Mouse (Mus musculus): ENCODE data around the gene Ggt5. TPM values are rescaled to one million over a fixed set of nuclear protein-coding genes. Genes with fewer than 3 reads are reported as not detected.

Gene Ggt5
- total RNA-seq, 2 experiments from 2014 or later: 2.3 TPM

DNA sequence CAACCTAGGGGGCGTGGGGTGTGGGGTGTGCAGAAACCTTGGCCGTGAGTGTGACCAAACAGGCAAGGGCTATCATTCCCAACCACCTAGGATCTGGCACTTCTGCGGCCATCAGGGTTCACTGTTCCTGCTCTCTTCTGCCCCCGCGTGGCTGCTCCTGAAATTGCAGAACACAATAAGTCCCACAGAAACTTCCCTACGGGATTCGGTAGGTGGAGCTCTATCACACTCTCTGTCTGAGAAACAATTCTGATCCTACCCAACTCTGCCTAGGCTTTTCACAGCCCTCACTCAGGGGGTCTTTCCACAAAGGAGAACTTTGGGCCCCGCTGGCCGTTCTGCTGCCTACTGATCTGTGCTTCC, 46.5 kb downstream of the Ggt5 start:
- peak; percentile 79 to 92 for DNase-seq (ENCODE audit: low spot score in 2 of 2)
- Histone ChIP-seq H3K4me3 (no peak overlapping the region), H3K27ac (no peak overlapping the region)
- TF ChIP-seq CTCF (conservative IDR thresholded peaks at IDR 0.05): peak; percentile 100; the same call in 1 of the 2 replicates

DNA sequence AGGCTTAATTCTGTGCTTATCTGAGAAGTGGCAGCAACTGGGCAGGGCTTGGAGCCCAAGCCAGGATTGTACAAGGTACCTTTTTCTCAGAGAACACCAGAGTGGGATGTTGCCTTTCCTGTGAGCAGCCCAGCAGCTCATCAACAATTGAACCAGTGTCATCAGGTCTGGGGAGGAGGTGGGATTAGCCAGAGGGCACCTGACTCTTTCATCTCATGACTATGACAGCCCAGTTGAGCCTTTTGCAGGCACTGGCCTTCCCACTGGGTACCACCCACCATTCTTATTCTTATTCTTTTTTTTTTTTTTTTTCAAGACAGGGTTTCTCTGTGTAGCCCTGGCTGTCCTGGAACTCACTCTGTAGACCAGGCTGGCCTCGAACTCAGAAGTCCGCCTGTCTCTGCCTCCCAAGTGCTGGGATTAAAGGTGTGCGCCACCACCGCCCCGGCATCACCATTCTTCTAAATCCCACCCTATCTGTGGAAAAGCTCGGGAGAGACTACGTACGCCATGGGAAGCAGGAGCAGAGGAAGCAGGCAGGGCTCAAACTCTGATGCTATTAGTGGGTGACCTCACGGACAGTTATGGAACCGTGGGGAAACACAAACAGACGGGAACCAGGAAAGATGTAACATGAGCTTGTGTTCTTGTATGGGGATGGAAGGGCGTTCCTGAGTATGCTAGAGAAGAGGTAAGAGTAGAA, 47.1 kb downstream of the Ggt5 start:
- H3K4me3 ChIP-seq: no peak overlapping the region
- H3K27ac ChIP-seq: no peak overlapping the region
- TF ChIP-seq CTCF (conservative IDR thresholded peaks at IDR 0.05): no peak
- no peak for DNase-seq (ENCODE audit: low spot score in 2 of 2)

DNA sequence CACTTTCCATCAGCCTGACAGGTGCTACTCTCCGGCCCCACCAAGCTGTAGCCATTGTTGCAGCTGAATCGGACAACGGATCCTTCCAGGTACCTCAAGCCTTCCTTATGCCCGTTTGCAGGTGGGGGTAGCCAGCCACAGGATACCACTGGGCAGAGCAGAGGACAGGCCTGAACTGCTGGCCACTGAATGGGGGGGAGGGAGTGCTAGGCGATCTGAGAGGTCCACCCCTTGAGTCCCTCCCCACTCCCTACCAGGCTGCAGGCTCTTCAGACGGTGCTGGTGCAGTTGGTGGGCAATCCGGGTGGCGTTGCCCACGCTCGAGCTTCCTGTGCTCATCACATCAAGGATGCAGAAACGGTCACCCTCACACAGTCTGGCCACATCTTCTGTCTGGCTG, 48.6 kb downstream of the Ggt5 start:
- Histone ChIP-seq H3K4me3 (no peak overlapping the region), H3K27ac (no peak overlapping the region)
- DNase-seq (ENCODE audit: low spot score in 2 of 2): no peak
- no peak for TF ChIP-seq CTCF (conservative IDR thresholded peaks at IDR 0.05)

DNA sequence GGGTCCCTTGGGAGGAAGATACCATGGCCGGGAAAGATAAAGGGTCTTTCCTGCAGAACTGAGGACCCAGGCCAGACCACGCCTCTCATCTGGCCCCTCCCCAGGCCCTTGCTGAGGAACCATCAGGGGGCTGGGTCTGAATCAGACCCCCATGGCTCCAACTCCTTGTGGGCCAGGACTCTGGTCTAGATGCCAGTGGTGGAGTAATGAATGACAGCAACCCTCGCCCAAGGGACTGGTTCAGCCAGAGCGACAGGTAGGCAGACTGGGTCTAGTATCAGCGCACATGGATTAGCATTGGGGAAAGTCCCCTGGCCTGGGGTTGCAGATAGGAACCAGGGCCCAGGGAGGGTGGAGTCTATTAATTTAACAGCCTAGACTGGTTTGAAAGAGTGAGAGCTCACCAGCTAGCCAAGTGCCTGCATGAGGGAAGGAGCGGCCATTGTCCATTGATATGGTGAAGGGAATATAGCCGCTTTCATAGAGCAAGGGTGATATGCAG, 52.6 kb downstream of the Ggt5 start:
- TF ChIP-seq CTCF (conservative IDR thresholded peaks at IDR 0.05): no peak
- peak in 1 of 2 experiments; percentile 5 for DNase-seq (ENCODE audit: low spot score in 2 of 2)
- H3K27ac ChIP-seq: no peak overlapping the region

DNA sequence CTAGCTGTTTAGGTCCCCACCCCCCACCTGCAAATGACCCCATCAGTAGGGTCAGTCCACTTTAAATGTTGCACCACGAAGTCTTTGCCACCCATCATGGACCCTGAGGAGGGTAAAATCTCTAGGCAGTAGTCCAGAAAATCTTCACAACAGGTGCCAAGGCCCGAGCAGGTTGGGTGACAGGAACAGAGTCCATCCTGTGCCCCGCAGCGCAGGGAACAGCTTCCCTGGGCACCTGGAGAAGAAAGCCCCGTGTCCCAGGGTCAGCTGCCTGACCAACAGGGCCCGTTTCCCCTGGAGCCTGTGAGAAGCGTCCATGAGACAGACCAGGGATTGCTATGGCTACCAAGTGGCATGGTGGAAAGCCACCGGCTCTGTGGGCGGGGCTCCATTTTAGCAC, 53.3 kb downstream of the Ggt5 start:
- TF ChIP-seq CTCF (conservative IDR thresholded peaks at IDR 0.05): no peak
- Histone ChIP-seq H3K4me3 (no peak overlapping the region), H3K27ac (no peak overlapping the region)
- peak in 1 of 2 experiments; percentile 8 for DNase-seq (ENCODE audit: low spot score in 2 of 2)

More for the DNA sequence above, 52.6 kb downstream of the Ggt5 start:
- no peak overlapping the region for H3K4me3 ChIP-seq

DNA sequence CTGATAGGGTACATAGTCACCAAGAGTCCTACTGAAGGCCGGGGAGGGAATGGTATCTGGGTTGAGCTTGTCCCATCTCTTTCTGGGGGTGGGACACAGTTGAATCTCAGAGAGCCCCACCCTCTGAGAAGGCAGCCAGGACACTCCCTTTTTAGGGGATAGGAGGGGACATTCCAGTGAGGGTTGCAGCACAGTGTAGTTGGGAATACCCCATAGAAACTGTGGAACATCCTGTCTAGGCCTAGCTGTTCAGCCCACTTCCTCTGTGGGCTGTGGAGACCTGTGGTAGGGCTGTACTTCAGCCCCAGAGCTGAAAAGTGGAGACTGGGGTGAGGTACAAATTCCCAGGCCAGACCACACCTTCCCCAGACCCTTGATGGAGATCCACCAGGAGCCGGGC, 53.8 kb downstream of the Ggt5 start:
- Histone ChIP-seq H3K27ac (no peak overlapping the region), H3K4me3 (no peak overlapping the region)
- no peak for TF ChIP-seq CTCF (conservative IDR thresholded peaks at IDR 0.05)
- DNase-seq (ENCODE audit: low spot score in 2 of 2): no peak

DNA sequence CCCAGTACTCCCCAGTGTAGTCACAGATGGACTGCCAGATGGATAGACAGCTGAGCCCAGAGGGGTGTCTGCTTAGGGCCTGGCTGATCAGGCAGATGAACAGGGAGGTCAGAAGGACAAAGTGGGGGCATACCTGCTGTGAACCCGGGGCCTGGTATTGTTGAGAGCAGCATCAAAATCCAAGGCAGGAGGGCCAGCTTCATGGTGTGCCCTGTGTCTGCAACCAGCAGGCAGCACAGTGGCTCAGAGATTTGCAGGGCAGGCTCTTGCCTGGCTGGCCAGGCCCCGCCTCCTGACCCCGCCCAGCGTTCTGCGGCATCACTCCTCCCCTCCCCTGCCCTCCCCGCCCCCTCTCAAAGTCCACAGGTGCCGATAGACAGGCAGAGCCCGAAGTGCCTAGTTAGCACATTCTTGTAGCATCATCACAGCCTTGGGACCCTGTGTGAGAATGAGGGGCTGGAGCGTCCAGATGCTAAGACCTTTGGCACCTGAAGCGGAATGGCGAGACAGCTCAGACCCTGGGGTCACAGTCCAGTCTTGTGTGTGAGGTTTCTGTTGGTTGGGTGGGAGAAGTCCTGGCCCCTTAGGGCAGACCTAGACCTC, 54.7 kb downstream of the Ggt5 start, which contains the start of gene Susd2:
Susd2 (minus strand) TSS at position 268 of the 603 bp plus-strand sequence.
- DNase-seq (ENCODE audit: low spot score in 2 of 2): peak in 1 of 2 experiments; percentile 46
- Histone ChIP-seq H3K4me3 (no peak within 1 kb of the TSS), H3K27ac (no peak within 1 kb of the TSS)
- TF ChIP-seq CTCF (conservative IDR thresholded peaks at IDR 0.05): no peak

DNA sequence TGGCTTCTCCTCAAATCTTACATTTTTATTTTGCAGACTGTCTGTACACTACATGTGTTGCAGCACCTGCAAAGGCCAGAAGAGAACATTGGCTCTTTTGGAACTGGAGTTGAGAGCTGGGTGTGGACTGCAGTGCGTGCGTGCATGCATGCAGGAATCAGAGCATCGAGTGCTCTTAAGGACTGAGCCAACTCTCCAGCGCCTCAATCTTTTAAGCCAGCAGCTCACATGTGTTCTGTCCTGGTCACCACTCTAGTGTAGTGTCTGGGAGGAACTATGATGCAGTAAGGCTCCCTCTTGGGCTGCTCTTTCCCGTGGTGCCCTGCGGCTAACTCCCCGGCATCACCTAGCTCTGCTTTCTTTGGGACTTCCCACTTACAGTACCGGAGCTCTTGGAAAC, 56.5 kb downstream of the Ggt5 start:
- TF ChIP-seq CTCF (conservative IDR thresholded peaks at IDR 0.05): no peak
- no peak overlapping the region for H3K27ac ChIP-seq
- DNase-seq (ENCODE audit: low spot score in 2 of 2): no peak
- no peak overlapping the region for H3K4me3 ChIP-seq

DNA sequence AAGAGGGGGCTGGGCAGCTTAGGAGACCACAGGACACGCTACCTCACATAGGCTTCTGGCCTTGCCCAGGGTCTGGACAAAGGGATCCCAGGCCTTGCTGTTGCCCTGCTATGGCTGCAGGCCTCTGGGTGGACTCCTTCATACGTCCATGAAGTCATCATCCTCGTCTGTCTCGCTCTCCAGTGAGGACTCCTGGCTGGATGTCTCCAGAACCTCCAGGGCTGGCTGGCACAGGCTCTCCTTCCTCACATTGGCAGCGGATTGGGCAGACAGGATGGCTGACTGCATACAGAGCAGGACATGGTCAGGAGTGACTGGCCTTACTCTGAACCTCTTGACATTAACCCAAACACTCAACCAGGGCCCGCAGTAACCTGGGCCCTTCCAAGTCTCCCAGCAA, 57.3 kb downstream of the Ggt5 start:
- DNase-seq (ENCODE audit: low spot score in 2 of 2): no peak
- no peak overlapping the region for H3K4me3 ChIP-seq
- H3K27ac ChIP-seq: no peak overlapping the region
- TF ChIP-seq CTCF (conservative IDR thresholded peaks at IDR 0.05): no peak

DNA sequence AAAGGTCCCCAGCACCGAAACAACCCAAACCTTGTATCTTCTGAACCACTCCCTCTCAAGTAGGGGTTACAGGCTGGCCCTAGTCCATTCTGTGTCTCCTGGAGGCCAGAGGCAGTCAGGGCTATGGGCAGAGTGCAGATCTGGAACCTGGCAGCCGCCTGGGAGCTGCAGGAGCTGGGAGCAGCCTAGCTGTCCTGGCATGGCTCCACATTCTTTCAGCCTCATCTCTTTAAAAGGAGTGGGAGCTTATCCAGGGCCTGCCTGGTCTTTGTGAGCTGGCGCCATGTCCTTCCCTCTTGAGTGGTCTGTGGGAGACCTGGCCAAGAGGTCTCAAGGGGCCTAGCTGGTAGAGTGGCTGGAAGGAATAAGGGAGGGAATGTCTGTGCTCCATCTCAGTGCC, 58.2 kb downstream of the Ggt5 start:
- no peak for TF ChIP-seq CTCF (conservative IDR thresholded peaks at IDR 0.05)

DNA sequence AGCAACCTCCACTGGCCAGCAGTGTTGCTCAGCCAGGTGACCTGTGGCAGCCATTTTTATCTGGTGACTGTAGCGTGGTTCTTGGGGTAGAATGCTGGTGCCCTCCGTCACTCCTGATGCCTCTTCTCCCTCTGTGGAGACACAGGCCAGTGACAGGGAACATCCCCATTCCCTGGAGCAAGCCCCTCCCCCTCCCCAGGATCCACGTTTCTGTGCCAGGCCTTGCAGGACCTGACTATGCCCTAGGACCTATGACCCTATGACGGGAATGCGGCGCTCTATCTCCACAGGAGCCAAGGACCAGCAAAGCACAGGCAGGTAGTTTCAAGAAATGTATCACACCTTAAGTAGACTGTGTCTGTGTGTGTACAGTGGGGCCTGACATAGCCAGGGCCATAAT, 59.0 kb downstream of the Ggt5 start:
- Histone ChIP-seq H3K27ac (no peak overlapping the region), H3K4me3 (no peak overlapping the region)
- TF ChIP-seq CTCF (conservative IDR thresholded peaks at IDR 0.05): no peak
- no peak for DNase-seq (ENCODE audit: low spot score in 2 of 2)

More for the DNA sequence above, 58.2 kb downstream of the Ggt5 start:
- peak in 1 of 2 experiments; percentile 30 for DNase-seq (ENCODE audit: low spot score in 2 of 2)
- Histone ChIP-seq H3K4me3 (no peak overlapping the region), H3K27ac (peak overlapping the region; percentile 51; the same call in 1 of the 2 replicates)

DNA sequence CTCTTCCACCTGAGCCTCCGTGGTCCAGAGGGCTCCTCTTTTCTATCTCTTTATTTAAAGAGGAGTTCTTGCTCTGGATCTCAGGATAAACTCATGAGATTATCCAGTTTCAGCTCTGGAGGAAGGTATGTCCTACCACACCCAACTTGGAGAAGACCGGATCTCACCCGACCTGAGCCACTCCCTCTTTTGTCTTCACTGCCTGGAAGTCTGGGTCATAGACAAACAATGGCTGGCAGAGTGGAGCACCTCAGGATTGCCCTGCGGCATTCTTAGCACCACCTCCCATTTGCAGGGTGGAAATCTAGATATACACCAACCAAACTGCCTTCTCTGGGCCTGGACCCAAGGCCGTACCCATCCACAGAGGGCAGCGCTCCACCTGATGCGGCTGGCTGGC, 59.9 kb downstream of the Ggt5 start:
- DNase-seq (ENCODE audit: low spot score in 2 of 2): no peak
- H3K4me3 ChIP-seq: no peak overlapping the region
- TF ChIP-seq CTCF (conservative IDR thresholded peaks at IDR 0.05): no peak
- no peak overlapping the region for H3K27ac ChIP-seq

DNA sequence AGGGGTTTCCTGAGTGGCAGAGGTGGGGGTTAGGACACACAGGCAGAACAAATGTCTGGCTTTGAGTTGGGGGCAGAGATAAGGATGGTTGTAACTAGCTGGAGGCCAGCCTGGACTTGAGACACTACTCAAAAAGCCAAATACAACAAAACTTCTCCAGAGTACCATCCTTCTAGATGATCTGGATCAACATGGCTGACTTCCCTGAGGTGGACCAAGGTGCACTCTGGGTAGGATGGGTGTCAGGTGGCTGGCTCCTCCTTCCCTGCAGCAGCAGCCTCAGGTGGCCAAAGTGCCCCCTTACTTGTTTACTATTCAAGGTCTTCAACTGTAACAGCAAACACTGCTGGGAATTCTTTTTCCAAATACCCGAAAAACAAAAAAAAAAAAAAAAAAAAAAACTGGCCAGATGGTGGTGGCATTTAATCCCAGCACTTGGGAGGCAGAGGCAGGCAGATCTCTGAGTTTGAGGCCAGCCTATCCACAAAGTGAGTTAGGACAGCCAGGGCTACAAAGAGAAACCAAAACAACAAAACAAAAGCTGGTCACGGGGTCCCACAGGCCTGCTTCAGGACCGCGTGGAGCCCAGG, 60.4 kb downstream of the Ggt5 start:
- Histone ChIP-seq H3K27ac (no peak overlapping the region), H3K4me3 (no peak overlapping the region)
- DNase-seq (ENCODE audit: low spot score in 2 of 2): no peak
- TF ChIP-seq CTCF (conservative IDR thresholded peaks at IDR 0.05): no peak

Data from layer of hippocampus, adult 2 months (tissue).